Mouse (Mus musculus): ENCODE measurements at regions not wholly inside any gene's neighbourhood (a gene's known extent, or its start where the extent isn't known, plus 50 kb on each side); places are given as distances from the start of the nearest gene placed in this dataset.

GRCm38 (mm10) chrX:12927797-12928589 lies 143.3 kb upstream of the Usp9x start:
- H3K27me3 ChIP-seq (ENCODE audit: control insufficient read depth, insufficient read depth, insufficient read length), result no peaks in the 10 kb centered on the region
- H3K4me3 ChIP-seq, result no peak overlapping the region
- no peaks in the 10 kb centered on the region for H3K79me2 ChIP-seq (ENCODE audit: control insufficient read depth, insufficient read depth)
- no peak for TF ChIP-seq E2F4 (IDR thresholded peaks at IDR 0.05; ENCODE audit: insufficient read depth)
- TF ChIP-seq POLR2A (IDR thresholded peaks at IDR 0.05; ENCODE audit: insufficient read length, low read depth), result no peak
- no peak for TF ChIP-seq MYOD1 (IDR thresholded peaks at IDR 0.05; ENCODE audit: control insufficient read depth in 1 of 3, insufficient read length in 2 of 3, low read depth in 2 of 3)
- no peak for TF ChIP-seq POLR2AphosphoS2 (IDR thresholded peaks at IDR 0.05; ENCODE audit: insufficient read length, low read depth)
- TF ChIP-seq TCF12 (IDR thresholded peaks at IDR 0.05; ENCODE audit: insufficient read depth, poor library complexity, severe bottlenecking), result no peak
- TF ChIP-seq TCF3 (IDR thresholded peaks at IDR 0.05; ENCODE audit: insufficient read length, low read depth), result no peak
- TF ChIP-seq USF1 (IDR thresholded peaks at IDR 0.05; ENCODE audit: low read depth), result no peak
- TF ChIP-seq CEBPB (IDR thresholded peaks at IDR 0.05; ENCODE audit: insufficient read depth, poor library complexity, severe bottlenecking), result no peak
- TF ChIP-seq MYOG (IDR thresholded peaks at IDR 0.05; ENCODE audit: control insufficient read depth in 1 of 3, insufficient read depth in 1 of 3, insufficient read length in 2 of 3, low read depth in 2 of 3), result no peak
- TF ChIP-seq MAX (IDR thresholded peaks at IDR 0.05; ENCODE audit: low read depth), result no peak
- no peak for TF ChIP-seq REST (IDR thresholded peaks at IDR 0.05; ENCODE audit: insufficient read depth, insufficient read length)
- TF ChIP-seq SRF (IDR thresholded peaks at IDR 0.05; ENCODE audit: control insufficient read depth, insufficient read length, low read depth), result no peak
- no peak overlapping the region for H3K4me2 ChIP-seq (ENCODE audit: low read depth)
- no peak overlapping the region for H3ac ChIP-seq (ENCODE audit: control insufficient read depth, insufficient read length)
- H3K36me3 ChIP-seq (ENCODE audit: control insufficient read depth, insufficient read depth), result no peaks in the 10 kb centered on the region

- Histone ChIP-seq H3K27me3 (ENCODE audit: control insufficient read depth, insufficient read depth, insufficient read length) (no peaks in the 10 kb centered on the region), H3K36me3 (ENCODE audit: control insufficient read depth, insufficient read depth) (no peaks in the 10 kb centered on the region), H3K79me2 (ENCODE audit: control insufficient read depth, insufficient read depth) (no peaks in the 10 kb centered on the region)
Measured at GRCm38 (mm10) chrX:12924705-12925644, 146.3 kb upstream of the Usp9x start.

GRCm38 (mm10) chrX:12919576-12919975 lies 151.7 kb upstream of the Usp9x start:
- Histone ChIP-seq H3K4me3 (no peak overlapping the region), H3ac (ENCODE audit: control insufficient read depth, insufficient read length) (no peak overlapping the region), H3K79me2 (ENCODE audit: control insufficient read depth, insufficient read depth) (no peaks in the 10 kb centered on the region), H3K36me3 (ENCODE audit: control insufficient read depth, insufficient read depth) (no peaks in the 10 kb centered on the region), H3K4me2 (ENCODE audit: low read depth) (no peak overlapping the region), H3K27me3 (ENCODE audit: control insufficient read depth, insufficient read depth, insufficient read length) (no peaks in the 10 kb centered on the region)
- TF ChIP-seq SRF (IDR thresholded peaks at IDR 0.05; ENCODE audit: control insufficient read depth, insufficient read length, low read depth) (no peak), MYOG (IDR thresholded peaks at IDR 0.05; ENCODE audit: control insufficient read depth in 1 of 3, insufficient read depth in 1 of 3, insufficient read length in 2 of 3, low read depth in 2 of 3) (no peak), POLR2A (IDR thresholded peaks at IDR 0.05; ENCODE audit: insufficient read length, low read depth) (no peak), MYOD1 (IDR thresholded peaks at IDR 0.05; ENCODE audit: control insufficient read depth in 1 of 3, insufficient read length in 2 of 3, low read depth in 2 of 3) (no peak), USF1 (IDR thresholded peaks at IDR 0.05; ENCODE audit: low read depth) (no peak), E2F4 (IDR thresholded peaks at IDR 0.05; ENCODE audit: insufficient read depth) (no peak), MAX (IDR thresholded peaks at IDR 0.05; ENCODE audit: low read depth) (no peak), CEBPB (IDR thresholded peaks at IDR 0.05; ENCODE audit: insufficient read depth, poor library complexity, severe bottlenecking) (no peak)

More at GRCm38 (mm10) chrX:12924705-12925644, 146.3 kb upstream of the Usp9x start:
- Histone ChIP-seq H3K4me2 (ENCODE audit: low read depth) (no peak overlapping the region), H3ac (ENCODE audit: control insufficient read depth, insufficient read length) (no peak overlapping the region), H3K4me3 (no peak overlapping the region)
- TF ChIP-seq MYOG (IDR thresholded peaks at IDR 0.05; ENCODE audit: control insufficient read depth in 1 of 3, insufficient read depth in 1 of 3, insufficient read length in 2 of 3, low read depth in 2 of 3) (no peak), MYOD1 (IDR thresholded peaks at IDR 0.05; ENCODE audit: control insufficient read depth in 1 of 3, insufficient read length in 2 of 3, low read depth in 2 of 3) (no peak), TCF12 (IDR thresholded peaks at IDR 0.05; ENCODE audit: insufficient read depth, poor library complexity, severe bottlenecking) (no peak), USF1 (IDR thresholded peaks at IDR 0.05; ENCODE audit: low read depth) (no peak), CEBPB (IDR thresholded peaks at IDR 0.05; ENCODE audit: insufficient read depth, poor library complexity, severe bottlenecking) (no peak), MAX (IDR thresholded peaks at IDR 0.05; ENCODE audit: low read depth) (no peak), REST (IDR thresholded peaks at IDR 0.05; ENCODE audit: insufficient read depth, insufficient read length) (no peak), E2F4 (IDR thresholded peaks at IDR 0.05; ENCODE audit: insufficient read depth) (no peak), SRF (IDR thresholded peaks at IDR 0.05; ENCODE audit: control insufficient read depth, insufficient read length, low read depth) (no peak), TCF3 (IDR thresholded peaks at IDR 0.05; ENCODE audit: insufficient read length, low read depth) (no peak), POLR2A (IDR thresholded peaks at IDR 0.05; ENCODE audit: insufficient read length, low read depth) (no peak), POLR2AphosphoS2 (IDR thresholded peaks at IDR 0.05; ENCODE audit: insufficient read length, low read depth) (no peak)

GRCm38 (mm10) chrX:12917105-12917504 lies 154.2 kb upstream of the Usp9x start:
- H3ac ChIP-seq (ENCODE audit: control insufficient read depth, insufficient read length), result no peak overlapping the region
- TF ChIP-seq E2F4 (IDR thresholded peaks at IDR 0.05; ENCODE audit: insufficient read depth) (no peak), POLR2AphosphoS2 (IDR thresholded peaks at IDR 0.05; ENCODE audit: insufficient read length, low read depth) (no peak), CEBPB (IDR thresholded peaks at IDR 0.05; ENCODE audit: insufficient read depth, poor library complexity, severe bottlenecking) (no peak)

More at GRCm38 (mm10) chrX:12917105-12917504, 154.2 kb upstream of the Usp9x start:
- H3K79me2 ChIP-seq (ENCODE audit: control insufficient read depth, insufficient read depth), result no peaks in the 10 kb centered on the region
- no peaks in the 10 kb centered on the region for H3K27me3 ChIP-seq (ENCODE audit: control insufficient read depth, insufficient read depth, insufficient read length)
- no peak overlapping the region for H3K4me3 ChIP-seq
- no peak overlapping the region for H3K4me2 ChIP-seq (ENCODE audit: low read depth)
- H3K36me3 ChIP-seq (ENCODE audit: control insufficient read depth, insufficient read depth), result no peaks in the 10 kb centered on the region

Data from myocyte (in vitro differentiated cells).